Mouse (Mus musculus) Muller cell, postnatal 12 days (primary cell): Measurements from ENCODE around the gene Crip1.
"Not testable (repeated sequence)": the region's sequence is repeated elsewhere in the genome, so short reads cannot be mapped to it uniquely, and the experiment has no call there.

ENCODE experiments used
- DNase-seq: peaks from one replicate; pipeline ENCODE4 v3.0.0-alpha.2; 2015; ENCODE audit errors: inconsistent ontology term

Crip1 gene

GRCm38 (mm10) chr12:113185442-113186291 is 39.6 kb downstream of the Crip1 start, which contains the start of gene Tmem121:
Gene Tmem121 (plus strand): TSS chr12:113185930.
- DNase-seq: peak; percentile 64

DNA sequence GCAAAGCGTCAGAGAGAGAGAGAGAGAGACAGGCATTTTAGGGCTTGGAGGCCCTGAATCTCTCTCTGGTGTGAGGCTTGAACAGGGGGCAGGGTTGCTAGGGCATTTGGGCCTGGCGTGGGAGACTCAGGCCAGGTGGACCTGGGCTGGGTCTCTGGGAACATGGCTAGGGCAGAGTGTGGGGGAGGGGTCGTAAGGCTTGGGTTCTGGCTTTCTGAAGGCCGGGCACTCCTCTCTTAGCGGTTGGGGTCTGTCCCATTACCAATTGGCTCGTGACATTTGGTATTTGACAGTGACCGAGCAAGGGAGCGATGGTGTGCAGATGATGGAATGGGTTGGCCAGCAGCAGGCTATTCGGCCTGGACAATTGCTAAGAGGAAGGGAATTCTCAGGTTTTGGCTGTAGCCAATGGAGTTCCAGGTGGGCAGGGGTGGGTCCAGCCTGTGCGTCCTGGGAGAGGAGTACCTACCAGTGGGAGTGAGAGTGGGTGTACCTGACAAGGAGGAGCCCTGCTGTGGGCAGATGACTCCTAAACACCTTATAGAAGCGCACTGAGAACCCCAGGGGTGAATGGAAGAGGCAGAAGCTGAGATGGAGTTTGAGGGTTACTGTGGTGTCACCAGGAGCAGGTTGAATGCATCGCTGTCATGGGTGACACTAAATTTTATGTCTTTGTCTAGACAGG is 40.4 kb downstream of the Crip1 start:
- no peak for DNase-seq

- no peak for DNase-seq
Measured at GRCm38 (mm10) chr12:113187011-113187375, 40.9 kb downstream of the Crip1 start.

DNA sequence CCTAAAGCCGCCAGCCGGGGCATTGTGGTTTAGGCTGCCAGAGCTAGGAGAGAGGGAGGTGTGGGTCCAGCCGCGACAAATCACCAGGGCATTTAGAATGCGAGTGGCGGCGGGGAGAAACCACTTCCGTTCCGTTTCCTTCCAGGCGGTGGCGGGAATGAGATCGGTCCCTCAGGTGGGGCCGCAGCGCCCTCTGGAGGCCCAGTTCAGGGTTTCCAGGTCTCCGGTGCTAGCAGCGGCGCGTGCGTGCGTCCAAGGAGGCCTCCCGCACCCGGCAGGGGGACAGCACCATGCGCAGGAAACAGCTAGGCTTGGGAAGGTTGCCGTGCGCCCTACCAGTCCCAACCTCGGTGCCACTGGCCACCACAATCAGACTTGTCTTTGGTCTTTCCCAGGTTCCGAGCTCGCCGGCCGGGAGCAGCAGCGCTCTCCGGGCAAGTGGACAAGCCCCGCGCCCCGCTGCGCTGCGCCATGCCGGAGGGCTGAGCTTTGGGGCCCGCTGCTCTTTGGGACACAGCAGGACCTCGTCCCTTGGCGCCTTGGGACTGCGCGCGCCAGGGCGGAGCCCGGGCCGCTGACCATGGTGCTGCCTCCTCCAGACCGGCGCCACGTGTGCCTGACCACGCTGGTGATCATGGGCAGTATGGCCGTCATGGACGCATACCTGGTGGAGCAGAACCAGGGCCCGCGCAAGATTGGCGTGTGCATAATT is 41.6 kb downstream of the Crip1 start:
- peak; percentile 92 for DNase-seq

DNA sequence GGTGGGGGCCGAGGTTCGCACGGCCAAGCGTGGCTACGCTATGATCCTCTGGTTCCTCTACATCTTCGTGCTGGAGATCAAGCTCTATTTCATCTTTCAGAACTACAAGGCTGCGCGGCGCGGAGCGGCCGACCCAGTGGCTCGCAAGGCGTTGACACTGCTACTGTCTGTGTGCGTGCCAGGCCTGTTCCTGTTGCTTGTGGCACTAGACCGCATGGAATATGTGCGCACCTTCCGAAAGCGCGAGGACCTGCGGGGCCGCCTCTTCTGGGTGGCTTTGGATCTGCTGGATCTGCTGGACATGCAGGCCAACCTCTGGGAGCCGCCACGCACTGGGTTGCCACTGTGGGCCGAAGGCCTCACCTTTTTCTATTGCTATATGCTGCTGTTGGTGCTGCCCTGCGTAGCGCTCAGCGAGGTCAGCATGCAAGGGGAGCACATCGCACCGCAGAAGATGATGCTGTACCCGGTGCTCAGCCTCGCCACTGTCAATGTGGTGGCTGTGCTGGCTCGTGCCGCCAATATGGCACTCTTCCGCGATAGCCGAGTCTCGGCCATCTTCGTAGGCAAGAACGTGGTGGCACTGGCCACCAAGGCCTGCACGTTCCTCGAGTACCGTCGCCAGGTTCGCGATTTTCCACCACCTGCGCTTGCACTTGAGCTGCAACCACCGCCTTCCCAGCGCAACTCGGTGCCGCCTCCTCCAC is 42.4 kb downstream of the Crip1 start:
- no peak for DNase-seq

GRCm38 (mm10) chr12:113193423-113193822 is 47.3 kb downstream of the Crip1 start:
- no peak for DNase-seq

DNA sequence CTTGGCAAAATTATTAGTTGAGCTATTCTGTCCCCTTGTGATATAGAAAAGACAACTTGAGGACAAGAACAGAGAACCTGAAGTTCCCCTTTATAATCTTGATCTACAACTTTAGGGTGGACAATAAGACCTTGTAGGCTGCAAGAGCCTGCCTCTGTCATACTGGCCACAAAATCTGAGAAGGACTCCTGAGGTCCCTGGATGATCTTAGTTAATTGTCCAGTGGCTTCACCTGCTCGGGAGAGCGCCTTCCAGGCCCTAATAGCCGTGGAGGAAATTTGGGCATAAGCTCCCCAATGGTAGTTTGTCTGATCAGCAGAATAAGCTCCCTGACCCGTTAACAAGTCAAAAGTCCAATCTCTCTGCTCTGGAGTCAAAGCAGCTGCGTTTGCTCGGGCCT is 53.0 kb downstream of the Crip1 start:
- not testable (repeated sequence) for DNase-seq

DNA sequence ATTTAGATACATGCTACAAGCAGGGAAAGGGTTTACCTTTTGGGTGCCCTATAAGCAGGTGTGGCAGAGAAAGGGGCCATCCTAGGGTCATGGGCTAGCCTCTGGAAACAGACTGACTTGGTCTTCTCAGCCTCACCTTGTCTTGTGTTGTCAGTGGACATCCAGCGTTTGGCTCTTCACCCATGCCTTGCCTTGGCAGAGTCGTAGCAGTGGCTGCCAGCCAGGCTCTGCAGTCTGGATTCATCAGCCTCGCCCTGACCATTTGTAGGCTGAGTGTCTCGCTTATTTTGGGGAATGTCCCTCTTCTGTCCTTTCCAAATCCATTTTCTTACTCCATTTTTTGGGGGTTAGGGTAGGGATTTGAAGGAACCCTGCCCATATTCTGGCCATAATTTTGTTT is 55.2 kb downstream of the Crip1 start:
- DNase-seq: no peak

DNA sequence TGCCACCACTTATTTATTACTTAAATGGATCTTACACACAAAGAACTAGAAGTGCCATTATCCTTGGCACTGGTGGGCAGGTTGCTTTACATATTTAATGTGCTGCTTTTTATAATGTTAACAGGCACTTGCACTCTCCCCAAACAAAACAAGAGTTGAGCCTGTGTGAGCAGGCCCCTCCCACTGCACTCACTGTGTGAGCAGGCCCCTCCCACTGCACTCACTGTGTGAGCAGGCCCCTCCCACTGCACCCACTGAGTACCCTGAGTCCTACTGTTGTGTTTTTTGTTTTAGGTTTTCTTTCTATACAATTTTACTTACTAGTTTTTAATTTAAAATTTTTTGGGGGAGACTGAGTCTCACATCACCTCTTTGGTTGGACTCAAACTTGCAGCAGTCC is 55.9 kb downstream of the Crip1 start:
- DNase-seq: no peak
